14 mouse cellular contexts compared by ENCODE assay signal in genomic region chr1:153736096-153736495, GRCm38 (mm10).
"Had no signal": no experiment of that assay in that cellular context is flagged by ENCODE, and none has a peak within 500 bp of the region (broad histone marks: within the 10 kb centered on the region; RNA-seq: fewer than 3 reads in every experiment).

No protein-coding gene starts in this region.

- H3K9ac ChIP-seq: limb, embryonic 13.5 days; liver, embryonic 14.5 days; lung, embryonic 14.5 days; neural tube, embryonic 13.5 days had no signal

- H3K4me2 ChIP-seq: lung, embryonic 14.5 days; neural tube, embryonic 13.5 days had no signal

- H3K27ac ChIP-seq: layer of hippocampus, adult 2 months; limb, embryonic 13.5 days; liver, embryonic 14.5 days had no signal

- DNase-seq: kidney, adult 8-10 months; kidney, postnatal 10 days; kidney, postnatal 4 days; left cerebral cortex, postnatal 4 days; lung, embryonic 14.5 days; retina, postnatal 1 day; right cerebral cortex, postnatal 4 days; spleen, adult 18-20 months; thymus, adult 18-20 months; thymus, postnatal 14 days had no signal

- H3K36me3 ChIP-seq: limb, embryonic 13.5 days; neural tube, embryonic 13.5 days had no signal

- H3K4me3 ChIP-seq: layer of hippocampus, adult 2 months; limb, embryonic 13.5 days; neural tube, embryonic 13.5 days had no signal

- H3K9me3 ChIP-seq: limb, embryonic 13.5 days; neural tube, embryonic 13.5 days had no signal
